Mouse (Mus musculus) cerebellum, adult 2 months (tissue): ENCODE measurements around the gene Sfi1. TPM values are rescaled to one million over a fixed set of nuclear protein-coding genes. Genes with fewer than 3 reads are reported as not detected.
A peak's percentile ranks its signal among the peaks of the same experiment; 100 is the strongest.
"Not testable (repeated sequence)": the region's sequence is repeated elsewhere in the genome, so short reads cannot be mapped to it uniquely, and the experiment has no call there.

Source experiments
- DNase-seq, 2 experiments: peaks; one replicate each; pipeline ENCODE4 v3.0.0; 2021
- H3K27ac ChIP-seq: fragments of 200-500 bp; 2 replicates; pipeline ENCODE4 v1.5.1; 2012; ENCODE audit warnings: low read length, control low read depth, inconsistent platforms; ENCODE audit not compliant: insufficient read depth
- H3K27me3 ChIP-seq: fragments of 200-500 bp; 2 replicates; pipeline ENCODE4 v1.6.1; 2012; ENCODE audit warnings: inconsistent platforms, mild to moderate bottlenecking, low read length, moderate library complexity; ENCODE audit not compliant: control insufficient read depth, insufficient read depth
- H3K4me1 ChIP-seq: fragments of 200-500 bp; 2 replicates; pipeline ENCODE4 v1.6.1; 2011; ENCODE audit warnings: low read length; ENCODE audit not compliant: control insufficient read depth, insufficient read depth
- H3K4me3 ChIP-seq: fragments of 200-500 bp; replicated peaks from 2 replicates; pipeline ENCODE3; 2011; ENCODE audit warnings: mild to moderate bottlenecking, low read depth, low read length, control low read depth; ENCODE audit not compliant: insufficient read depth
- CTCF ChIP-seq: fragments of 200-500 bp; IDR thresholded peaks from 2 replicates; pipeline ENCODE4 v1.5.1; 2011; ENCODE audit warnings: low read depth, mild to moderate bottlenecking, control low read depth, low read length, moderate library complexity, borderline replicate concordance; ENCODE audit not compliant: insufficient read depth
- POLR2A ChIP-seq: fragments of 200-500 bp; IDR thresholded peaks from 2 replicates; pipeline ENCODE4 v1.6.1; 2011; ENCODE audit warnings: low read length, control low read depth, borderline replicate concordance; ENCODE audit not compliant: insufficient read depth
- WGBS: fragments of 180-500 bp; shearing (Covaris S2); methylation state at CpG from one replicate; pipeline ENCODE4 v1.1.7; 2018; 5-methylcytosine and 5-hydroxymethylcytosine counted together
- polyA plus RNA-seq: library from polyadenylated mRNA; depleted of rRNA; stranded (reverse); fragments of >200 nt; gene quantifications from 2 replicates; pipeline ENCODE4 v1.2.3, GENCODE M21; 2012

Sfi1 gene
- polyA plus RNA-seq, 1 experiment = 24.1 TPM

- H3K4me3 ChIP-seq, H3K27ac ChIP-seq: not testable (repeated sequence)
- WGBS = 74% methylated on average over 3 of the region's 4 CpGs
Measured at GRCm38 (mm10) chr11:3125922-3126321, 67.3 kb downstream of the Sfi1 start.

GRCm38 (mm10) chr11:3124932-3125810 lies 68.1 kb downstream of the Sfi1 start:
- peak in 1 of 2 experiments; percentile 41 for DNase-seq
- WGBS = 75% methylated on average over 22 of the region's 22 CpGs
- H3K4me1 ChIP-seq = not testable (repeated sequence)

More at GRCm38 (mm10) chr11:3125922-3126321, 67.3 kb downstream of the Sfi1 start:
- not testable (repeated sequence) for H3K4me1 ChIP-seq, DNase-seq, H3K27me3 ChIP-seq

GRCm38 (mm10) chr11:3114403-3114802 lies 78.9 kb downstream of the Sfi1 start:
- Histone ChIP-seq H3K4me1 (no peaks in the 10 kb centered on the region), H3K27ac (no peak overlapping the region), H3K4me3 (no peak overlapping the region), H3K27me3 (no peaks in the 10 kb centered on the region)
- WGBS = 56% methylated on average over 3 of the region's 3 CpGs
- no peak for DNase-seq
- no peak for TF ChIP-seq POLR2A
- TF ChIP-seq CTCF = no peak

More at GRCm38 (mm10) chr11:3124932-3125810, 68.1 kb downstream of the Sfi1 start:
- not testable (repeated sequence) for H3K27ac ChIP-seq, H3K4me3 ChIP-seq, H3K27me3 ChIP-seq
- peak; percentile 8; the same call in 1 of the 2 replicates for TF ChIP-seq CTCF

GRCm38 (mm10) chr11:3106154-3106553 lies 87.1 kb downstream of the Sfi1 start:
- 82% methylated on average over 3 of the region's 3 CpGs for WGBS
- Histone ChIP-seq H3K27me3 (peaks cover 1% of the 10 kb centered on the region; the same call in 1 of the 2 replicates), H3K27ac (no peak overlapping the region), H3K4me1 (no peaks in the 10 kb centered on the region), H3K4me3 (no peak overlapping the region)
- no peak for DNase-seq
- TF ChIP-seq CTCF = no peak
- no peak for TF ChIP-seq POLR2A

- H3K27me3 ChIP-seq = peaks cover 3% of the 10 kb centered on the region; the same call in 1 of the 2 replicates
- no peak overlapping the region for H3K4me3 ChIP-seq
- no peak for DNase-seq
- no peak overlapping the region for H3K27ac ChIP-seq
- no peaks in the 10 kb centered on the region for H3K4me1 ChIP-seq
- WGBS = 93% methylated on average over 21 of the region's 21 CpGs
- TF ChIP-seq POLR2A (no peak), CTCF (no peak)
Measured at GRCm38 (mm10) chr11:3105261-3105731, 88.0 kb downstream of the Sfi1 start.

DNA sequence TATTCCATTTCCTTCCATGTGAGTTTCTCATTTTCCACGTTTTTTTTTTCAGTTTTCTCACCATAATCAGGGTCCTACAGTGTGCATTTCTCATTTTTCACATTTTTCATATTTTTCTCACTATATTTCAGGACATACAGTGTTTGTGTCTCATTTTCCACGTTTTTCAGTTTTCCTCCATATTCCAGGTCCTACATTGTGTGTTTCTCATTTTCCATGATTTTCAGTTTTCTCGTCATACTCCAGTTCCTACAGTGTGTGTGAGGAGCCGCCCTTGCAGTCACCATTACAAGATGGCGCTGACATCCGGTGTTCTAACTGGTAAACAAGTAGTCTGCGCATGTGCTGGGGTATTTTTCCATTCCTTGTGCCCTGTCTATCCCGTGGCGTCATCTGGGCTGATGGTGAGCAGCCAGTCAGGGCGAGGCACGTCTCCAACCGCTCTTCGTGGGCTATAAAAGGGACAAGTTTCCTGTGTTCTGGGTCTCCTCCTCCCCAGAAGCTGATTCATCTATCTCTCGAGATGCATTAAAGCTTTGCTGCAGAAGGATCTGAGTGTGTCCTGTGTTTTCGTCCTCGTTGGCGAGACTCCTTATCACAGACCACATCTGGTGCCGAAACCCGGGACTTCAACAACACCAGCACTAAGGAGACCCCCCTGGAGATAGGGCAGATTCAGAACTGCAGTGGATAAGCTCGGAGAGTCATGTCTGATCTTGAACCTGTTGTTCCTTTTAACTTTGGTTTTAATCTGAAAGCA lies 88.6 kb downstream of the Sfi1 start:
- 82% methylated on average over 20 of the region's 20 CpGs for WGBS
- not testable (repeated sequence) for H3K27me3 ChIP-seq, DNase-seq, H3K4me3 ChIP-seq, H3K4me1 ChIP-seq, H3K27ac ChIP-seq

- Histone ChIP-seq H3K4me3 (no peak overlapping the region), H3K27me3 (peaks cover 3% of the 10 kb centered on the region; the same call in 1 of the 2 replicates), H3K27ac (no peak overlapping the region), H3K4me1 (no peaks in the 10 kb centered on the region)
- no peak for DNase-seq
- WGBS = 63% methylated on average over 7 of the region's 7 CpGs
- TF ChIP-seq CTCF (no peak), POLR2A (no peak)
Measured at GRCm38 (mm10) chr11:3103619-3104164, 89.6 kb downstream of the Sfi1 start.

DNA sequence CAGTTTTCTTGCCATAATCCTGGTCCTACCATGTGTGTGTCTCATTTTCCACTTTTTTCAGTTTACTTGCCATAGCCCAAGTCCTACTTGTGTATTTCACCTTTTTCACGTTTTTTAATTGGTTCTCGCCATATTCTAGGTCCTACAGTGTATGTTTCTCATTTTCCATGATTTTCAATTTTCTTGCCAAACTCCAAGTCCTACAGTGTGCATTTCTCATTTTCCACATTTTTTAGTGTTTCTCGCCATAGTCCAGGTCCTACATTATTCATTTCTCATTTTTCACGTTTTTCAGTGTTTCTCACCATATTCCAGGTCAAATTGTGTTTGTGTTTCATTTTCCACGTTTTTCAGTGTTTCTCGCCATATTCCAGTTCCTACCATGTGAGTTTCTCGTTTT lies 90.6 kb downstream of the Sfi1 start:
- not testable (repeated sequence) for DNase-seq

More for the DNA sequence above, 90.6 kb downstream of the Sfi1 start:
- 67% methylated on average over 7 of the region's 7 CpGs for WGBS
- not testable (repeated sequence) for H3K27ac ChIP-seq, H3K4me3 ChIP-seq, H3K27me3 ChIP-seq, H3K4me1 ChIP-seq
